ENCODE assay signal across 10 mouse cellular contexts in genomic region chr9:46032190-46032589, GRCm38 (mm10). TPM values are rescaled to one million over a fixed set of nuclear protein-coding genes. Genes with fewer than 3 reads are reported as not detected.
DNase-seq lines count a peak whose midpoint lies in the region; ATAC-seq lines count a peak whose summit lies in the region.
"Had no signal": no experiment of that assay in that cellular context is flagged by ENCODE, and none has a peak within 500 bp of the region (broad histone marks: within the 10 kb centered on the region; RNA-seq: fewer than 3 reads in every experiment).

No protein-coding gene starts in this region.

- DNase-seq in layer of hippocampus, adult 11-12 months (ENCODE audit: low spot score): peak; percentile 48
- DNase-seq in layer of hippocampus, postnatal 36 days: no peak
- peak; percentile 77 for DNase-seq in adipocyte (ENCODE audit: low spot score)
- DNase-seq in gastrocnemius, postnatal 25 days: peak; percentile 65
- peak; percentile 37 to 55 for DNase-seq in kidney, postnatal 4 days
- DNase-seq in embryo, embryonic 10 days (ENCODE audit: low spot score): no peak
- DNase-seq in embryo, embryonic 11 days: no peak
- DNase-seq: cerebellum, adult 9-10 months; liver, embryonic 13.5 days had no signal

- ATAC-seq in activated CD4-positive, CD25-positive, alpha-beta regulatory T cell, adult 4 months: no peak

RNA-seq across cellular contexts. Expression of gene Sik3, which starts 19.6 kb away (rescaled TPM):
- total RNA-seq in layer of hippocampus, postnatal 36 days (2021): 100 to 1,000 TPM; 129 to 141 TPM
- 10 to 100 TPM; 34.7 to 38.9 TPM for total RNA-seq in gastrocnemius, postnatal 25 days (2021)
- 10 to 100 TPM in 1 of 2 experiments, 1 to 10 TPM in 1; 7.9 to 10.4 TPM for polyA plus RNA-seq in activated CD4-positive, CD25-positive, alpha-beta regulatory T cell, adult 4 months (2017; shearing (Covaris generic))

RNA-seq across cellular contexts. Expression of gene Pafah1b2, which starts 19.7 kb away (rescaled TPM):
- 100 to 1,000 TPM; 227 to 234 TPM for total RNA-seq in layer of hippocampus, postnatal 36 days (2021)
- 10 to 100 TPM; 27.8 to 32.2 TPM for total RNA-seq in gastrocnemius, postnatal 25 days (2021)
- 10 to 100 TPM; 59.9 to 63.9 TPM for polyA plus RNA-seq in activated CD4-positive, CD25-positive, alpha-beta regulatory T cell, adult 4 months (2017; shearing (Covaris generic))

Comparison
In these comparisons a context has a peak if more than half of its experiments do, and no peak if none do; other contexts are left out.
1. DNase-seq: peak in layer of hippocampus, adult 11-12 months (single experiment), adipocyte (single experiment), gastrocnemius, postnatal 25 days (single experiment) and kidney, postnatal 4 days (2 of 2); none in layer of hippocampus, postnatal 36 days (0 of 2), embryo, embryonic 10 days (single experiment) and embryo, embryonic 11 days (single experiment).
2. RNA of gene Pafah1b2, which starts 19.7 kb away (total RNA-seq): 227 to 234 TPM in layer of hippocampus, postnatal 36 days; 27.8 to 32.2 TPM in gastrocnemius, postnatal 25 days; every median in the first group is over 4 times any median in the second.